Mouse (Mus musculus): ENCODE data around the gene Dock6.

- TF ChIP-seq CTCF (IDR thresholded peaks at IDR 0.05; ENCODE audit: low read depth, low read length) (no peak), GATA1 (IDR thresholded peaks at IDR 0.05; ENCODE audit: borderline replicate concordance, low read length) (no peak), GATA2 (IDR thresholded peaks at IDR 0.05; ENCODE audit: borderline replicate concordance, low read depth, low read length) (no peak), TAL1 (conservative IDR thresholded peaks at IDR 0.05; ENCODE audit: low read depth, low read length) (no peak), POLR2AphosphoS5 (IDR thresholded peaks at IDR 0.05; ENCODE audit: insufficient replicate concordance, low read depth, low read length) (no peak)
These were observed 82.8 kb downstream of the Dock6 start for GRCm38 (mm10) chr9:21769558-21770183.
